Mouse (Mus musculus): ENCODE results near the gene Zfp598. TPM values are rescaled to one million over a fixed set of nuclear protein-coding genes. Genes with fewer than 3 reads are reported as not detected.

Gene Zfp598
- total RNA-seq (2022) = 10 to 100 TPM; 22.4 to 27.6 (median 27.0) TPM

- DNase-seq (ENCODE audit: low spot score in 2 of 2) = peak; percentile 89 to 91
Measured at GRCm38 (mm10) chr17:24669545-24670245, at the start of gene Zfp598. Gene Zfp598 (plus strand): TSS chr17:24669687.

- no peak for DNase-seq (ENCODE audit: low spot score in 2 of 2)
Measured at GRCm38 (mm10) chr17:24625472-24625871, 44.0 kb upstream of the Zfp598 start.

DNA sequence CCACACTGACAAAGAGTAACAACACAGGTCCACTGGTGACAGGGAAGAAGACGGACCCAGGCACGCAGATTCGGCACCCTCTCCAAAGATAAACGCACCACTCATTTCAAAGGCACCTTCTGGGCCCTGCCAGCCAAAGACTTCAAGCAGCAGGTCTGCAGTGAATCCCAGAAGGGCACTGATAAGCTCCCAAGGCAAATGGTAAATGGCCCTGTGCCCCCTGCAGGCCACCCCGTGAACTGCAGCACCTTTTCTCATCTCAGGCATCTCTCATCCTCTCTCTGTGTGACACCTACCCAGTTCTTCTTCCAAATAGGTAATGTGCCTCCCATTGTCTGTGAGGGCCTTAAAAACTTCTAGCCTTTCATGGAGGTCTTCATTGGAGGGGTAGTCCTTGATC lies 40.8 kb upstream of the Zfp598 start:
- peak; percentile 67 to 68 for DNase-seq (ENCODE audit: low spot score in 2 of 2)

DNA sequence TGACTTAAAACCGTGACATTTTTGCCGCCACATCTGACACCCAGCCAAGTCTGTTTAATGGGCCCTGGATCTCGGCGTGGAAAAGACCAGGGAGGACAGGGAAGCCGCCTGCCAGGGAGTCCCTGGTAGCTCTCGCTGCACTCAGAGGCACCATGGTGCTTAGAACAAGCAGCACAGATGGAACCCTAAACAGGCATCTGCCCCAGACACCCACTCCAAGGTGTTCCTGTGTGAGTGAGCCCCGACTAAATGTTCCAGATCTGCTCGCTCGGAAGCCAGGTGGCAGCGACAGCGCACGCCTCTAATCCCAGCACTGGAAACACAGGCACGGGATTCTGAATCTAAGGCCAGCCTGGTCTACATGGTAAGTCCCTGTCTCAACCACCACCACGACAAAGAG lies 39.4 kb upstream of the Zfp598 start:
- no peak for DNase-seq (ENCODE audit: low spot score in 2 of 2)

DNA sequence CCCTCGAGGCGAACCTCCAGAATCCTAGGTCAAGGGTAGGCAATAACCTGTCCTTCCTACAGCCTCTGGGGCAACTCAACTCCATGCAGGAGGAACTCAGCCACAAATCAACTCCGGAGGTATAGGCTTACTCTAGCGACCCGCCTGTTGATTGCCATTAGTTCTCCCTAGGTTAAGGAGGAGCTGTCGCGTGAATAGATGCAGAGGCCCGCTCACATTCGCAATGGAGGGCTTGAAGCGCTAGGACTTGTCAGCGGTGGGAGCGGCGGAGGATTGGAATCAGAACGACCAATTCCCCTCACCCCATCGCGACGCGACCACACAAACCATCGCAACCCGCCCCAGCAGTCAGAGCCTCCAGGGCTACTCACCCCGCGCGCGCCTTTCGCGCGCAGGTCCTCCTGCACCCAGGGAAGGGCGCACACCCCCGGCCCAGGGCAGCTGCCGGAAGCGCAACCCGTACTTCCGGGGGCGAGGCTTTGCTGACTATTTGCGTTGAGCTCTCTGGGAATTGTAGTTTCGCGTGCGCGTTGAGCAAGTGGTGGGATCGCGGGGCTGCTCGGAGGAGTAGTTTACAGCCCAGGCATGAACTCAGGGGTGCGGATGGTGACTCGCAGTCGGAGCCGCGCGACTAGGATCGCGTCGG lies 37.2 kb upstream of the Zfp598 start, which contains the start of the genes Tsc2 and Nthl1:
Gene Tsc2, minus strand, starts transcription at position 464 of the 646 bp plus-strand sequence.
Gene Nthl1, plus strand, starts transcription at position 514 of the 646 bp plus-strand sequence.
- DNase-seq (ENCODE audit: low spot score in 2 of 2) = peak; percentile 67 to 72

DNA sequence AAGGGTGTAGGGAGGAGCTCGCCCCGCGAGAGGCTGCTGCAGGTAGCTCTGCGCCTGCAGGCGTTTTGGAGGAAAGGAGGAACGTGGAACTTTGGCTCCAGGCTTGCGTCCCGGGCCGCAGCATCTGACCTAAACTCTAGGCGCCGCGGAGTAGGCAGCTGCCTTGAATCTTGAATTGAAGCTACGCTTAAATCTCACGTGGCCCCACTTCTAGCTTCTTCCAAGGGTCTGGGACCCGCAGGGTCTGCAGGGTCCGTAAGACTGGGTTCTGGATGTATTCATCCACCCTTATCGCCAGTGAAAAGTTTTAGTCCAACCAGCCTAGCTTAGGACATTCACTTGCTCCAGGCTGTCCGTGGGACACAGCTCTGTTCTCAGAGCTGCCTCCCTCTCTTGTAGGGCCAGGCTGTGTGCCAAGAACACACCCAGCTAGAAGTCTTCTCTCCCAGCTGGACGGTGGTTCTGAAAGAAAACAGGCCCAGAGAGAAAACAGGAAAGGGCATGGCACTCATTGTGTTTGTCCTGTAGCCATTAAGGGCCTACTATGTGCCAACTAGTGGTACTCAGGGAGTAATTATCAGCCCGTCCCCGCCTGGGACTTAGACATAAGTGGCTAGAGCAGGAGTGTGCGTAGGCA lies 36.6 kb upstream of the Zfp598 start:
- DNase-seq (ENCODE audit: low spot score in 2 of 2) = peak; percentile 37 to 68

DNA sequence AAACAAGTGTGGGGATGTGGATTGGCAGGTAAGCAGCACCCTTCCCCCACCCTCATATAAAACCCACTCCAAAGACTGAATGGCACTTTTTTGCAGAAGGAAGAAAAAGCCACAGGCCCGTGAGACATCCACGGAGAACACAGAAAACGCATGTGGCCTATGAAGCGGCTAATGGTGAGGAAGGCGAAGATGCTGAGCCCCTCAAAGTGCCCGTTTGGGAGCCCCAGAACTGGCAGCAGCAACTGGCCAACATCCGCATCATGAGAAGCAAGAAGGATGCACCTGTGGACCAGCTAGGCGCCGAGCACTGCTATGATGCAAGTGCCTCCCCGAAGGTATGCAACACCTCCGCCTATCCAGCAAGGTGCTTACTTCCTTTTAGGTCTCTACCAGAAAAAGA lies 35.7 kb upstream of the Zfp598 start:
- no peak for DNase-seq (ENCODE audit: low spot score in 2 of 2)

DNA sequence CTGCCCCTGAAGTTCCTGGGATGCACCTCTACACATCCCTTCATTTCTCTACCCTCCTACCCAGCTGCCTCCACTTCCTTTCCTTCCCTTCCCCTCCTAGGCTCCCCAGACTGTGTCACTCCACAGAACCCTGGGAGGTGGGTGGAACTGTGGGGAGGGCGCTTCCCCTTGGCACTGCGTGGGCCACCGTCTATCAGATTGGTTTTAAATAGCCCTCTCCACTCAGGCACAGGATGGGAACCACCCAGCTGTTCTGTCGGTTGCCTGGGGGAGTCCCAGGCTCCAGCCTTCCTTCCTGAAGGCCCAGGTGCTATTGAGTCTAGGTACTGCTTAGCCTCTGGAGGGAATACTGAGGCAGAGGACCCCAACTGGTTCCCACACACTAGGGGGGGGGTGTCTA lies 34.5 kb upstream of the Zfp598 start:
- no peak for DNase-seq (ENCODE audit: low spot score in 2 of 2)

DNA sequence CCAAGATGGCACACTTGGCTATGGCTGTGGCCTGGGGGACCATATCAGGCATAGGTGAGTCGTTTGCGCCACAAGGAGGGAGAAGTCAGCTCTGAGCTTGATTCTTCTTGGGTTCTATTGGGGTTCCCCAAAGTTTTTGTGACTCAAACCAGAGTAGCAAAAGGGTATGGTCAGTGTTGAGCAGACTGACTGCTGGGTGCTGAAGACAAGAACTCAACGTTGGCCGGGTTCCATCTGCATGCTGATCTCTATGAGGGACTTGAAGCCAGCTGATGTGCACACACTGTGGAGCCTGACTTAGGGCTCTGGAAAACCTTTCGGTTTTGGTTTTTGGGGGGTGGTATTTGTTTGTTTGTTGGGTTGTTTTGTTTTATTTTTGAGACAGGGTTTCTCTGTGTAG lies 33.8 kb upstream of the Zfp598 start:
- DNase-seq (ENCODE audit: low spot score in 2 of 2) = no peak

- DNase-seq (ENCODE audit: low spot score in 2 of 2) = no peak
Measured at GRCm38 (mm10) chr17:24636781-24637481, 32.6 kb upstream of the Zfp598 start.

DNA sequence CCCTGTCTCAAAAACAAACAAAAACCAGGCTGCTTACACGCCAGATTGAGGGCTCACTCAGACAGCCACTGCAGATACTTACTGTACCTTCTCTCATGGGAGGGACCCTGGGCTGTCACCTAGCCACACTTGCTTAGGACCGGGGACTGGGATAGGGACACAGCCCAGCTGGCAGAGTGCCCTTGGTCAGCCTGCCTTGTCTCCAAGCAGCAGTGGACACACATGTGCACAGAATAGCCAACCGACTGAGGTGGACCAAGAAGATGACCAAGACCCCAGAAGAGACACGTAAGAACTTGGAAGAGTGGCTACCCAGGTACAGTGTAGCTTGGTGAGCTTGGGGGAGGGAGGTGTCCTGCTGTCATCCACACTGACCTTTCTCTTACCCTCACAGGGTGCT lies 31.3 kb upstream of the Zfp598 start:
- no peak for DNase-seq (ENCODE audit: low spot score in 2 of 2)

- no peak for DNase-seq (ENCODE audit: low spot score in 2 of 2)
Measured at GRCm38 (mm10) chr17:24638840-24639239, 30.6 kb upstream of the Zfp598 start.

GRCm38 (mm10) chr17:24639571-24639988 lies 29.9 kb upstream of the Zfp598 start:
- no peak for DNase-seq (ENCODE audit: low spot score in 2 of 2)

DNA sequence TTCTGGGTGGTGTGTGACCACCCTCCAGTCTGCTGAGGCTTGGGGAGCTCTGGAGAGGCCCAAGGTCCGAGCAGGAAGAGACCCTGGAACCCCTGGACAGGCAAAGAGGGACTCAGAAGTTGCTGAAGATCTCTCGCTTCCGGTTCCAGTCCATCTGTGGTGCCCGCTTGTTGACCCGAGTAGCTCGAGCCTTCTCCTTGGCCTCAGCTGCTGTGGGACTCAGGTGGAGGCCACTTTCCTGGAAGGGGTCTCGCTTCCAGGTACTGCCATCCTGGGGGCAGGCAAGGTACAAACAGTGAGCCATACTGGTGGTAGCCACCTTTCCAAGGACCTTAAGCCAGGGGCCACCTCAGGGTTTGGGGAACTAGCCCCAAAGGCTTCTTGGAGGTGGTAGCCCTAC lies 29.4 kb upstream of the Zfp598 start:
- DNase-seq (ENCODE audit: low spot score in 2 of 2) = no peak

- DNase-seq (ENCODE audit: low spot score in 2 of 2) = no peak
Measured at GRCm38 (mm10) chr17:24640581-24640980, 28.9 kb upstream of the Zfp598 start.

DNA sequence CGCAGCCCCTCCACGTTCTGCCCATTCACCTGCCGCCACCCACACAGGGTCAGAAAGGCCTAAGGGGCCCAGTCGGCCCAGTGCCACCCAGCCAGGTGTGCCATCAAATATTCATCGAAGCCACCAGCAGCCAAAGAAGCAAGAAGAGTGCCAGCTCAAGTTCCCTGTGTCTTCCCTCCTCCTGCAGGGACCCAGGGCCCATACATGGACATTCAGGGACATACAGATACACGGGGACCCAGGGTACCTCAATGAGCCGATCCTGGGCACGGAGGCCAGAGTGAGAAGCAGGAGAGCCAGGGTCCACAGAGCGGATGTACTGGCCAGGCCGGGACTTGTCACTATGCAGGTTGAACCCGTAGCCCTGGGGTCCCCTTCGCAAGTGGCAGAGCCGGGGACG lies 27.5 kb upstream of the Zfp598 start:
- no peak for DNase-seq (ENCODE audit: low spot score in 2 of 2)

DNA sequence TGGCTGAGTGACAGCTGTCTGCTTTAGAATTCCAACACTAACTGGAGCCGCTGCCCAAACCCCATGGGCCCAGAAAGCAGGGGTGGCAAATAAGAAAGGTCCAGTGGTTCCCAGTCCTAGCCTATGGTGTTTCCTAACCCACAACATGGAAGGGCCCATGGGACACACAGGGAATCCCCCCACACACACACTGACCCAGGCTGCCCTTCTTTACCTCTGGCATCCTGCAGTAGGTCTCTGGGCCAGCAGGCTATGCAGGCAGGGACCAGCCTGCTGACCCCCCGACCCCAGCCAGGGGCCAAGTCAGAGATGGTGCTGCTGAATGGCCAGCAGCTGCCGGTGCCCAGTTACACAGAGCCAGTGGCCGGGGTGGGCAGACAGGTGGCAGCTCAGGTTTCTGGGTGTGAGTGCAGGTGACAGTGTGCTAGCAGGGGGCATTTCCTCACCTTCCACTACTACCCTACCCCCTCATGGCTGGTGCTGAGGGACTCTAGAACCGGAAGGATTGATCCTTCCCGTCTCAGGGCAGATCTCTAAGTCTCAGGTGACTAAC lies 26.6 kb upstream of the Zfp598 start:
- no peak for DNase-seq (ENCODE audit: low spot score in 2 of 2)

- no peak for DNase-seq (ENCODE audit: low spot score in 2 of 2)
Measured at GRCm38 (mm10) chr17:24644030-24644715, 25.3 kb upstream of the Zfp598 start.

DNA sequence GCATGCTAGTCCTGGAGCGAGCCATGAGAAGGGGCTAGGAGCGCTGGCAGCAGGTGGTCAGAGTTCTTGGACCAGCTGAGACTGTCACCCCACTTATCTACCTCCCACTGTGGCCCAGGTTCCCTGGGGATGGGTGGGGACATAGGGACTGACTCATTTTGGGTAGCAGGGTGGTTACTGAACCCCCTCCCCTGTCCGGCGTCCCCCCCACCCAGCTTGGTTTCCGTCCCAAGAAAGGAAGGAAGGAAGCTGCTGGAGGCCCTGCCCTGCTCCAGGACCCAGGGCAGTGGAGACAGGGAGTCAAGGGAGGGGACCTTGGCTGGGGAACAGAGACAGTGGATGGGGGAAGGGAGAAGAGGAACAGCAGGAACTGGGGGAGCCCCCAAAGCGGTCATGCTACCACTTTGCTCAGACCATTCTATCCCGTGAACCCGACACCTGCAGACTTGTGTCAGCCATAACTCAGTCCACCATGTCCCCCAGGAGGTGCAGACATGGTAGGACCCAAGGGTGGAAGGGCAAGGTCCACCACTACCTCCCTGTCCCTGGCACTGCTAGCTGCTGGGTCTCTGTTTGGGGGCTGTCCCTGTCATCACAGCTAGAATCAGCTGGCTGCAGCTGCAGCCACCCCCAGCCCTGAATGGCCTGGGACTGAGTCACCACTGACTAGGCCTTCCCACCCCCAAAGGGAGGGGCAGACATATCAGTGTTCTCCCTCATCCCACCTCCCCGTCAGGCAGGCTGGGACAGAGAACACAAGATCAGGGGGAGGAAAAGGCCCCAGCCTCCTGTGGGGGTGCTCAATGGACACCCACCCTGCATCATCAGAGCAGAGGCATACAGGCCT lies 24.4 kb upstream of the Zfp598 start:
- DNase-seq (ENCODE audit: low spot score in 2 of 2) = no peak

DNA sequence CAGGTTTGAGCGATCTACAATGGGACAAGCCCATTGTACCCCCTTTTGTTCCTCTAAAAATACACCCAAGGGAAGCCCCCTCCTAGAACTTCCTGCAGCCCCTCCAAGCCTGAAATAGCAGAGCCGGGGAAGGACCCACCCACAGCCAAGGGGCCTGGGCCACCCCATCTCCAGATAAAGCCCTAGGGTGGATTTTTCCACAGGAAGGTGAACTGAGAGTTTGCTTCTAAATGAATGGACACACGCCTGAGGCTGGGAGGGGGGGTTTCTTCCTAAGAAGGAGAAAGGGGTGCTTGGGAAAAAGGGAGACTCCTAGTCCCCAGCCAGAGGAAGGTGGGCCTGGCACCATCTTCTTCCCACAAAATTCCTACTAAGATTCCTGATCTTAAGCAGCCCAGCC lies 23.6 kb upstream of the Zfp598 start:
- DNase-seq (ENCODE audit: low spot score in 2 of 2) = no peak
